Mouse (Mus musculus): ENCODE measurements around the gene Pomgnt2.

GRCm38 (mm10) chr9:122025855-122026590 is 29.1 kb upstream of the Pomgnt2 start:
- TF ChIP-seq CTCF (IDR thresholded peaks at IDR 0.05; ENCODE audit: borderline replicate concordance, insufficient read depth, low read length), result no peak
- no peak for TF ChIP-seq POLR2A (IDR thresholded peaks at IDR 0.05; ENCODE audit: low read depth, low read length)
